Mouse (Mus musculus) forebrain, embryonic 16.5 days (tissue): ENCODE measurements around the gene Atf3. TPM values are rescaled to one million over a fixed set of nuclear protein-coding genes. Genes with fewer than 3 reads are reported as not detected.
A peak's percentile ranks its signal among the peaks of the same experiment; 100 is the strongest.

Experiments
- ATAC-seq: fragments of 200-750 bp; cut with Nextera tagmentation; 2 replicates; pipeline ENCODE4 v1.8.0; 2017; ENCODE audit warnings: mild to moderate bottlenecking, moderate library complexity
- H3K27ac ChIP-seq: fragments of 300-500 bp; sonication (generic); 2 replicates; pipeline ENCODE4 v1.5.1; 2014; ENCODE audit warnings: low read length, control low read depth
- H3K27me3 ChIP-seq: fragments of 300-500 bp; sonication (generic); replicated peaks from 2 replicates; pipeline ENCODE4 v1.6.1; 2014; ENCODE audit warnings: low read length; ENCODE audit not compliant: control insufficient read depth, insufficient read depth
- H3K36me3 ChIP-seq: fragments of 300-500 bp; sonication (generic); 2 replicates; pipeline ENCODE4 v1.6.1; 2014; ENCODE audit not compliant: control insufficient read depth, insufficient read depth
- H3K4me1 ChIP-seq: fragments of 300-500 bp; sonication (generic); replicated peaks from 2 replicates; pipeline ENCODE4 v1.6.1; 2014; ENCODE audit warnings: low read length; ENCODE audit not compliant: control insufficient read depth, insufficient read depth
- H3K4me2 ChIP-seq: fragments of 300-500 bp; sonication (generic); 2 replicates; pipeline ENCODE4 v1.6.1; 2014; ENCODE audit warnings: mild to moderate bottlenecking, low read length, control low read depth
- H3K4me3 ChIP-seq: fragments of 300-500 bp; sonication (generic); replicated peaks from 2 replicates; pipeline ENCODE4 v1.5.1; 2014; ENCODE audit warnings: mild to moderate bottlenecking, low read length, control low read depth
- H3K9ac ChIP-seq: fragments of 300-500 bp; sonication (generic); replicated peaks from 2 replicates; pipeline ENCODE4 v1.6.1; 2014; ENCODE audit warnings: low read depth, low read length, control low read depth
- H3K9me3 ChIP-seq: fragments of 300-500 bp; sonication (generic); 2 replicates; pipeline ENCODE4 v1.6.1; 2016; ENCODE audit warnings: low read length; ENCODE audit not compliant: control insufficient read depth
- WGBS: fragments of 180-500 bp; shearing (Covaris S2); extraction: QIAGEN DNeasy Blood & Tissue Kit; methylation state at CpG from one replicate; pipeline ENCODE4 v1.1.7; 2014; 5-methylcytosine and 5-hydroxymethylcytosine counted together
- polyA plus RNA-seq: library from polyadenylated mRNA; unstranded; fragments of >200 nt; fragmentation: Nextera tagmentation; extraction: Ambion mirVana; gene quantifications from 2 replicates; pipeline ENCODE4 v1.2.1, GENCODE M21; 2015

Gene Atf3
- polyA plus RNA-seq, 1 experiment from 2014 or later: 0.95 TPM

- Histone ChIP-seq H3K4me2 (no peak overlapping the region), H3K4me1 (no peaks in the 10 kb centered on the region), H3K36me3 (no peaks in the 10 kb centered on the region), H3K9me3 (no peaks in the 10 kb centered on the region), H3K9ac (no peak overlapping the region), H3K27ac (no peak overlapping the region), H3K4me3 (no peak overlapping the region), H3K27me3 (no peaks in the 10 kb centered on the region)
- no peak for ATAC-seq
- 76% methylated on average over 11 of the region's 11 CpGs for WGBS
Measured at GRCm38 (mm10) chr1:191256566-191257350, 38.9 kb upstream of the Atf3 start.

GRCm38 (mm10) chr1:191256134-191256533, 38.3 kb upstream of the Atf3 start:
- no peaks in the 10 kb centered on the region for H3K36me3 ChIP-seq
- H3K4me3 ChIP-seq: no peak overlapping the region
- no peaks in the 10 kb centered on the region for H3K4me1 ChIP-seq
- WGBS: 90% methylated on average over 5 of the region's 5 CpGs
- H3K27me3 ChIP-seq: no peaks in the 10 kb centered on the region
- no peak overlapping the region for H3K4me2 ChIP-seq
- H3K9me3 ChIP-seq: no peaks in the 10 kb centered on the region
- H3K9ac ChIP-seq: no peak overlapping the region
- H3K27ac ChIP-seq: no peak overlapping the region
- no peak for ATAC-seq

GRCm38 (mm10) chr1:191254448-191254847, 36.6 kb upstream of the Atf3 start:
- ATAC-seq: no peak
- Histone ChIP-seq H3K27ac (no peak overlapping the region), H3K4me3 (no peak overlapping the region), H3K9ac (no peak overlapping the region), H3K36me3 (no peaks in the 10 kb centered on the region), H3K4me2 (no peak overlapping the region), H3K9me3 (no peaks in the 10 kb centered on the region), H3K27me3 (no peaks in the 10 kb centered on the region), H3K4me1 (no peaks in the 10 kb centered on the region)
- WGBS: 80% methylated on average over 5 of the region's 5 CpGs

DNA sequence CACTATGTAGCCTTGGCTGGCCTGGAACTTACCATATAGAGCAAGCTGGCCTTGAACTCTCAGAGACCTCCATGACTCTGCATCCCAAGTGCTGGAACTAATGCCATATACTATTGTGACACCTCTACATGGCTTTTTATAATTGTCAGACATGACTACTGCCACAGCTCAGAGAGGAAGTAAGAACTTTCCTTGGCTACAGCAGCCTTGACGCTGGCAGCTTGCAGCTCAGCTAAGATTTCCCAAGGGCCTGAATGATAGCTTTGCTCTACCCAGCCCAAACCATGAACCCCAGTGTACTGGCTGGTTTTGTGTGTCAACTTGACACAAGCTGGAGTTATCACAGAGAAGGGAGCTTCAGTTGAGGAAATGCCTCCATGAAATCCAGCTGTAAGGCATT, 35.8 kb upstream of the Atf3 start:
- no peak overlapping the region for H3K4me3 ChIP-seq
- no peak for ATAC-seq
- no peaks in the 10 kb centered on the region for H3K27me3 ChIP-seq
- H3K9ac ChIP-seq: no peak overlapping the region
- no peaks in the 10 kb centered on the region for H3K36me3 ChIP-seq
- no peak overlapping the region for H3K4me2 ChIP-seq
- 93% methylated on average over 1 of the region's 1 CpGs for WGBS
- no peaks in the 10 kb centered on the region for H3K4me1 ChIP-seq
- H3K9me3 ChIP-seq: no peaks in the 10 kb centered on the region
- no peak overlapping the region for H3K27ac ChIP-seq

DNA sequence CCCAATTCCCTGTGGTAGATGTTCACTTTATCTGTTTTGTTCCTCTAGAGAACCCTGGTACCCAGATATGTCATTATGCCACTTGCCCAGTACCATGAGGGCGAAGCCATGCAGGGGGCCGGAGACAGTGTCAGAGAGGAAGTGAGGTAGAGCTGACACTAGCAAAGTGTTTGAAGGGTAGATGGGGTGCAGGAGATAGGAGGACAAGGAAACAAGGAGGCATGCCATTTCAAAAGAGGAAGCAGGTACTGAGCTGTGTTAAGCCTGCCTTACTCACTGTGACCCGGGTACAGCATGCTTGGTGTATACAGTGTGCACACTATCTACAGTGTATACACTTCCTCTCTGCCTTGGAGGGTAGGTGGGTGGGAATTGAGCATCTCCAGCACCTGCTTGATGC, 32.1 kb upstream of the Atf3 start:
- Histone ChIP-seq H3K4me3 (no peak overlapping the region), H3K27me3 (no peaks in the 10 kb centered on the region), H3K27ac (no peak overlapping the region), H3K36me3 (no peaks in the 10 kb centered on the region), H3K9me3 (peaks cover 3% of the 10 kb centered on the region; the same call in 1 of the 2 replicates), H3K9ac (no peak overlapping the region), H3K4me1 (no peaks in the 10 kb centered on the region), H3K4me2 (no peak overlapping the region)
- WGBS: 88% methylated on average over 3 of the region's 3 CpGs
- no peak for ATAC-seq

- Histone ChIP-seq H3K27ac (no peak overlapping the region), H3K27me3 (no peaks in the 10 kb centered on the region), H3K4me3 (no peak overlapping the region), H3K9me3 (peaks cover 3% of the 10 kb centered on the region; the same call in 1 of the 2 replicates), H3K36me3 (no peaks in the 10 kb centered on the region), H3K4me2 (no peak overlapping the region), H3K9ac (no peak overlapping the region), H3K4me1 (no peaks in the 10 kb centered on the region)
- WGBS: 58% methylated on average over 1 of the region's 1 CpGs
- ATAC-seq: no peak
Measured at GRCm38 (mm10) chr1:191248423-191248822, 30.6 kb upstream of the Atf3 start.

DNA sequence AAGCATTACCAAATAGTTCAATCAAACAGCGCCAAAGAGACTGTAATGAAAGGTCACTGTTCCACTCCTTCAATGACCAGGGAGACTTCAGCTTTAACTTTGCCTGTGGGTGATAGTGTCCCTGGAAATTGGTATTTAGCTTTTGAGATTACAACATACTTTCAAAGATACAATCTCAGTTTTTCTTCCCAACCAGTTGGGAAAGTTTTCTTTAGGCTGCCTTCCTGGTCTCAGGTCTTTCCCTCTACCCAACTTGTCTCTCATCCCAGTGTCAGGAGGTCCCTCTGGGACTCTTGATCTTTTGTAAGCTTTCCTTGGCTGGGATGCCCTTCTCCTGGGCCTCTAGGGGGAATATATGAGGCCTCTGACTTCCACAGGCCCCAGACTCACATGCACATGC, 29.7 kb upstream of the Atf3 start:
- H3K27me3 ChIP-seq: no peaks in the 10 kb centered on the region
- no peak overlapping the region for H3K4me3 ChIP-seq
- peaks cover 3% of the 10 kb centered on the region; the same call in 1 of the 2 replicates for H3K9me3 ChIP-seq
- 95% methylated on average over 1 of the region's 1 CpGs for WGBS
- no peak overlapping the region for H3K4me2 ChIP-seq
- no peaks in the 10 kb centered on the region for H3K4me1 ChIP-seq
- no peak overlapping the region for H3K27ac ChIP-seq
- no peak for ATAC-seq
- H3K9ac ChIP-seq: no peak overlapping the region
- H3K36me3 ChIP-seq: no peaks in the 10 kb centered on the region

GRCm38 (mm10) chr1:191243855-191244254, 26.0 kb upstream of the Atf3 start:
- 90% methylated on average over 4 of the region's 4 CpGs for WGBS
- H3K4me1 ChIP-seq: no peaks in the 10 kb centered on the region
- no peak overlapping the region for H3K4me2 ChIP-seq
- H3K9ac ChIP-seq: no peak overlapping the region
- H3K27me3 ChIP-seq: no peaks in the 10 kb centered on the region
- H3K4me3 ChIP-seq: no peak overlapping the region
- H3K9me3 ChIP-seq: peaks cover 3% of the 10 kb centered on the region; the same call in 1 of the 2 replicates
- no peak overlapping the region for H3K27ac ChIP-seq
- no peak for ATAC-seq
- H3K36me3 ChIP-seq: no peaks in the 10 kb centered on the region

DNA sequence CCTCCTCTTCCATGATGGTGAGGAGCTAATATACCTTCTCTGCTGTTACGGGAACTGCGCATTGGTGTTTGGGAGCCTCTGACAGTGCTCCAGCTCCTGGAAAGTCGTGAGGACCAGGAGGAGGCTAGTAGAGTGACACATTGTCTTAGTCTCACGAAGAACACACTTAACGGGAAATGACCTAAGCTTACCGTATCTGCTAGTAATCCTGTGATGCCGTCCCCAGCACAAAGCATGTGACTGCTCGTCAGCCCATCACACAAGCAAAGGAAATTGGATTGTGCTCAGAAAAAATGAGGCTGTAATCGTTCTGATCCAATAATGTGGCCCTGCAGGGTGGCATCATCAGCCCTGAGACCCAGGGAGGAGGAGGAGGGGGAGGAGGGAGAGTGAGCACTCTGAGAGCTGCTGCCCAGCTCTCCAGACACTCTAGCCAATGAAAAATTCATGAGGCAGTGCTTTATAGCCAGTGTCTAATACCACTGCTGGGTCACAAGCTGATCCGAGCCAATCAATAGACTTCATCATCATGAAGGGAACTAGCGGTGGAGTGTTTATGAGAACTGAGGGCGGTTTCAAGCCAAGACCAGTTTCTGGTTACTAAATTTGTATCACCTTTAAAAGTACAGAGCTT, 24.3 kb upstream of the Atf3 start:
- no peaks in the 10 kb centered on the region for H3K36me3 ChIP-seq
- no peak overlapping the region for H3K9ac ChIP-seq
- WGBS: 51% methylated on average over 12 of the region's 12 CpGs
- H3K9me3 ChIP-seq: peaks cover 3% of the 10 kb centered on the region; the same call in 1 of the 2 replicates
- no peaks in the 10 kb centered on the region for H3K4me1 ChIP-seq
- no peak overlapping the region for H3K4me3 ChIP-seq
- 0 out of 2 replicates have a peak, but pooled peaks have one; percentile 45 for ATAC-seq
- H3K4me2 ChIP-seq: no peak overlapping the region
- H3K27ac ChIP-seq: no peak overlapping the region
- H3K27me3 ChIP-seq: no peaks in the 10 kb centered on the region
